Mouse (Mus musculus) right cerebral cortex, postnatal 25 days (tissue): ENCODE data around the gene Camta1.
"Not testable (repeated sequence)": the region's sequence is repeated elsewhere in the genome, so short reads cannot be mapped to it uniquely, and the experiment has no call there.

Source experiments
- DNase-seq: peaks from one replicate; pipeline ENCODE4 v3.0.0; 2022

The Camta1 gene

GRCm38 (mm10) chr4:151037800-151038199 lies 823.9 kb downstream of the Camta1 start:
- DNase-seq = no peak

DNA sequence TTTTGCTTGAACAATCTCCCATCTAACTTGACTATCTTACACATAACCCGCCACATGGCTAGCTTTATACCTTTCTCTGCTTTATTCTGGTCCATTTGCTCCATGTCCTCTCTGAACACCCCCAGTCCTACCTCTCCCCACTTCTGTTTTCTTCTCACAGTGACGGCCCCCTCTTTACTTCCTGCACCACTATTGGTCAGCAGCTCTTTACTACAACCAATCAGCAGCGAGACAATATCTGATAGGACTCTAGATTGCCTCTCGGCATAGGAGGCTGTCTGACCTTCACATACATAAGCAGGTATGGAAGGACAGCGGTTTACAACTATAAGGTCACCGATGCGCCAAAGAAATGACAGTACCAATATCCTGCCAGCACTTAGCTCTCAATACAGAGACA lies 825.2 kb downstream of the Camta1 start:
- DNase-seq = no peak

DNA sequence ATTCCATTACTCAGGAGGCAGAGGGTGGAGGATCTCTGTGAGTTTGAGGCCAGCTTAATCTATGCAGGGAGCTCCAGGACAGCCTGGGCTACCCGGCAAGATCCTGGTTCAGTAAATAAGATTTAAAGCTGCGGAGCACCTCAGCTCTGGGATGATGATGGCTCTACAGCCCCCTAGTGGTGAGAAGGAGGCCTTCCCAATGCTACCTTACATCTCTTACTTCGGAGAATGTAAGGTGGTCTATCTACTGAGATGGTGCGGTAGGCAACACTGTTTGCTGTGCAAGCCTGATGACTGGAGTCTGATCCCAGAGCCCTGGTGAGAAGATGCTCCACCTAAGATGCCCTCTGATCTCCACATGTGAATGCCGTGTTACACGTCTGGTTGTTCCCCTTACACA lies 834.7 kb downstream of the Camta1 start:
- DNase-seq = no peak

- DNase-seq = no peak
Measured at GRCm38 (mm10) chr4:151024152-151024551, 837.5 kb downstream of the Camta1 start.

- DNase-seq = not testable (repeated sequence)
Measured at GRCm38 (mm10) chr4:151017356-151017755, 844.3 kb downstream of the Camta1 start.

DNA sequence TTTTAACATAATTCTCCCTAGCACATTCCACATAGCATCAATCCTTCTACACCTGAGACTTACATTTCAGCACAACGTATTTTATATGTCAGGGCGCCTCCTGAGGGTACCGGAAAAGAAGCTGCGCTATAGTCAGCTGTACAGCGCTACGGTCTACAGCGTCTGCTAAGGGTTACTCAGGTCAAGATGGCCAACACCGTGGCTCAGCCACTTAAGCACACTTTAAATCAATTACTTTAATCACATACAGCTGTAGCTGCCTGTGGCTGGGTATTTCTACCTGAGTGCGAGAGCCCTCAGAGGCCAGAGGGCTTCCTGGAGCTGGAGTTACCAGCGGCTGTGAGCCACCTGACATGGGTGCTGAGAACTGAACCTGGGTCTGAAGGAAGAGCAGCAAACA lies 845.7 kb downstream of the Camta1 start:
- DNase-seq = no peak

GRCm38 (mm10) chr4:151010316-151010715 lies 851.4 kb downstream of the Camta1 start:
- no peak for DNase-seq

DNA sequence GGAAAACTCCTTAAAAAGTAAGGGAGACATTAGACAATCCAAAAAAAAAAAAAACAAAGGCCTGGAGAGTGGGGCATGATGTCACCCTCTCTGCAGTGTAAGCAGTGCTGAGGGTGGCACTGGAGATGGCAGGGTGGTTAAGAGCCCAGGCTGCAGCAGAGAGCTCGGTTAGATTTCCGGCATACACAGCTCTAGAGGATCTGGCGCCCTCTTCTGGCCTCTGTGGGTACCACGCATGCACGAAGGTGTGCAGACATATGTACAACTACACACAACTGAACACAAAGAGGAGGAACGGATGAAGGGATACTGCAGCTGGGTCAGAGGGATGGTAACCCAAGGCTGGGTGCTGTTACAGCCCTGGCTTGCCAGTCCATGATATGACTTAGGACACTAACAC lies 854.7 kb downstream of the Camta1 start:
- no peak for DNase-seq

DNA sequence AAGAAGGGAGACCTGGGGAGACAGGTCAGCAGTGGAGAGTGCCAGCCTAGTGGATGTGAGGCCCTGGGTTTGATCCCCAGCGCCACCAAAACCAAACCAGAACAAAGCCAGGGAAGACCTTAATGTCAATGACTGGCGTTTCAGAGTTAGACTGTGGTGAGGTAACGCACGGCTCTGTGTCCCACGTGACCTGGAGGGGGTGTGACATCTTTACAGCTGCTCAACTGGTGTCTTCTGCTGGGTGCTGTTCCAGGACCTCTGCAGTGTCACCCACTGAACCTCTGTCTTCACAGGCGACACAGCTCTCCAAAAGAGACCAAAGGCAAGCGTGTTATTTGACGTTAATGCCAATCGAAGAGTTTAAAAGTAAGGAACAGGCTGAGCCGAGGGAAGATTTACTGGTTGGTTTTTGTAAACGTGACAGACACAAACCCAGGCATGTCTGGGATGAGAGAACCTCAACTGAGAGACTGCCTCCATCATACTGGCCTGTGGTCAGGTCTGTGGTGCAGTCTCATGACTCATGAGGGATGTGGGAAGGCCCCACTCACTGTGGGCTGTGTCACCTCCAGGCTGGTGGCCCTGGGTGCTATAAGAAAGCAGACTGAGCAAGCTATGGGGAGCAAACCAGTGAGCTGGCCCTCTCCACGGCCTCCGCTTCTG lies 855.9 kb downstream of the Camta1 start:
- DNase-seq = no peak

- no peak for DNase-seq
Measured at GRCm38 (mm10) chr4:151001397-151001796, 860.3 kb downstream of the Camta1 start.

DNA sequence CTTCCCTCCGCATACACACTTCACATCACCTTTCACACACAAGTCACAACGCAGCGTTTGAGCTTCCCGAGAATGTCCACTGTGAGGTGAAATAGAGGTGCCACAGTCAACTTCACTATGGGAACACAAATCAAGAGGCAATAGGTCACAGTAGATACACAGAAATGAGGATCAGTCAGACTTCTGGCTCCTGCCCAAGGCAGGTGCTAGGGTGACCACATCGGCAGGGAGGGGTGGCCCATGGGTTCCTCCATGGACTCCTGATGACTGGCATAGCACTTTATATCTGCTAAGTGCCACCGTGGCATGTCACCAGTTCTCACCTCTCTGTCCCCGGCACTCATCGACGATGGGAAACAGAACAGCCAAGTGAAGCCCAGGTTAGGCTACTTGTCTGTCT lies 863.0 kb downstream of the Camta1 start:
- DNase-seq = no peak

- no peak for DNase-seq
Measured at GRCm38 (mm10) chr4:150996797-150997196, 864.9 kb downstream of the Camta1 start, which contains the start of gene Uts2. Uts2 (plus strand) TSS chr4:150997097.

DNA sequence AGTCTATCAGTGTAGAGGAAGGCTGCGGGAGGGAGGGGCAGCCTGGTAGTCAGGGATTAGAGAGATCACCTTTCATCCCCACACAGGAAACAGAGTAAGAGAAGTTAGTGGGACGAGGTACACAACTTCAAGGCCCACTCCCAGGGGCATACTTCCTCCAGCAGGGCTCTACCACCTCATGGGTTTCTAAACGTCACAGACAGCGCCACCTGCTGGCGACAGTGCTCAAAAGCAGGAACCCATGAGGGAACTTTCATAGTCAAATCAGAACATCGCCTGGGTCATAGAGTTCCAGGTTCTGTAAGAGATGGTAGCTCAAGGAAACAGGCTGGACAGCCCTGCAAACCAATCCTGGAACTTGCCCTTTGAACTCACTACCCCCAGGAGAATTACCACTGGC lies 871.5 kb downstream of the Camta1 start:
- DNase-seq = no peak

- no peak for DNase-seq
Measured at GRCm38 (mm10) chr4:150980153-150980552, 881.5 kb downstream of the Camta1 start.

- DNase-seq = no peak
Measured at GRCm38 (mm10) chr4:150979455-150979854, 882.2 kb downstream of the Camta1 start.

GRCm38 (mm10) chr4:150978156-150978910 lies 883.3 kb downstream of the Camta1 start:
- DNase-seq = no peak

- no peak for DNase-seq
Measured at GRCm38 (mm10) chr4:150975145-150975544, 886.5 kb downstream of the Camta1 start.

- DNase-seq = no peak
Measured at GRCm38 (mm10) chr4:150973264-150973663, 888.4 kb downstream of the Camta1 start.

- no peak for DNase-seq
Measured at GRCm38 (mm10) chr4:150968956-150969355, 892.7 kb downstream of the Camta1 start.

DNA sequence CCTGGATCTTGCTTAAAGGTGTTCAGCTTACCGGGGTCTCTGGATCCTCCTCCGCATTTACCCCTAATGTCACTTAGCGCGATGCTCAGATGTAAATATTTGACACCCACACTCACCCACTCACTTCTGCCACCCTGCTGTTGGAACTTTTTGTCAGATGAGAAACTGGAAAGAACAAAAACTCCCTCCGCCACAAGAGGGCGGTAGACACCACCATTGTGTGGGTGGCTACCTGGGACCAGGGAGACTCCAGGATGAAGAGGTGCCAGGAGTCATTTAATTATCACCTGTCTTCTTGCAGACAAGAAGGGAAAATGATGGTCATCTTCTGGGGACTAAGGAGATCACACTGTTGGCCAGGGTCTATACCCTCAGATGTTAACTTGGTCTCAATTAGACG lies 895.1 kb downstream of the Camta1 start:
- peak; percentile 27 for DNase-seq

- no peak for DNase-seq
Measured at GRCm38 (mm10) chr4:150965555-150965951, 896.1 kb downstream of the Camta1 start.

- peak; percentile 65 for DNase-seq
Measured at GRCm38 (mm10) chr4:150964635-150965554, 896.8 kb downstream of the Camta1 start.

DNA sequence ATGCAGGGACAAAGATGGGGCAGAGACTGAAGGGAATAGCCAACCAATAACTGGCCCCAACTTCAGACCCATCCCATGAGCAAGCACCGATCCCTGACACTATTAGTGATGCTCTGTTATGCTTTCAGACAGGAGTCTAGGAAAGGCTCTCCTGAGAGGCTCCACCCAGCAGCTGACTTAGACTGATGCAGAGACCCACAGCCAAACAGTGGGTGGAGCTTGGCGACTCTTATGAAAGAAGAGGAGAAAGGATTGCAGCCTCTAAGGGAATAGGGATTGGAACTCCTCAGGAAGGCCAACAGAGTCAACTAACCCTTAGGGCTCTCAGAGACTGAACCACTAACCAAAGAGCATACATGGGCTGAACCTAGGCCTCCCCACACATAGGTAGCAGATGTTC lies 898.0 kb downstream of the Camta1 start:
- no peak for DNase-seq
